Mouse (Mus musculus) embryo, embryonic 10 days (tissue): ENCODE measurements around the gene Pja2.
"Not testable (repeated sequence)": the region's sequence is repeated elsewhere in the genome, so short reads cannot be mapped to it uniquely, and the experiment has no call there.

Experiments
- DNase-seq: peaks from one replicate; pipeline ENCODE4 v3.0.0-alpha.2; 2015; ENCODE audit warnings: low spot score

Pja2 gene

GRCm38 (mm10) chr17:64331898-64332769 is at the start of gene Pja2:
Gene Pja2 (minus strand): TSS chr17:64331916.
- peak; percentile 97 for DNase-seq

- peak; percentile 81 for DNase-seq
Observed at GRCm38 (mm10) chr17:64375327-64375726, 43.6 kb upstream of the Pja2 start.

- no peak for DNase-seq
Observed at GRCm38 (mm10) chr17:64363694-64364093, 32.0 kb upstream of the Pja2 start.

GRCm38 (mm10) chr17:64362570-64362969 is 30.9 kb upstream of the Pja2 start:
- DNase-seq, result no peak

- no peak for DNase-seq
Observed at GRCm38 (mm10) chr17:64361911-64362425, 30.3 kb upstream of the Pja2 start.

GRCm38 (mm10) chr17:64353940-64354339 is 22.2 kb upstream of the Pja2 start:
- DNase-seq, result no peak

- peak; percentile 18 for DNase-seq
Observed at GRCm38 (mm10) chr17:64346135-64346534, 14.4 kb upstream of the Pja2 start.

- DNase-seq, result no peak
Observed at GRCm38 (mm10) chr17:64344576-64345172, 13.0 kb upstream of the Pja2 start.

GRCm38 (mm10) chr17:64341698-64342097 is 10.0 kb upstream of the Pja2 start:
- no peak for DNase-seq

GRCm38 (mm10) chr17:64339752-64340151 is 8.0 kb upstream of the Pja2 start:
- DNase-seq, result no peak

- no peak for DNase-seq
Observed at GRCm38 (mm10) chr17:64337220-64337619, 5.5 kb upstream of the Pja2 start.

- no peak for DNase-seq
Observed at GRCm38 (mm10) chr17:64333956-64334355, 2.2 kb upstream of the Pja2 start.

GRCm38 (mm10) chr17:64332770-64333096 is 1.0 kb upstream of the Pja2 start:
- no peak for DNase-seq

- peak; percentile 53 for DNase-seq
Observed at GRCm38 (mm10) chr17:64331291-64331897, 322 bp downstream of the Pja2 start.

GRCm38 (mm10) chr17:64330885-64331284 is 831 bp downstream of the Pja2 start:
- no peak for DNase-seq

GRCm38 (mm10) chr17:64324556-64324955 is 7.2 kb downstream of the Pja2 start:
- DNase-seq, result no peak

GRCm38 (mm10) chr17:64315428-64315827 is 16.3 kb downstream of the Pja2 start:
- DNase-seq, result no peak

- DNase-seq, result not testable (repeated sequence)
Observed at GRCm38 (mm10) chr17:64314523-64314922, 17.2 kb downstream of the Pja2 start.

- DNase-seq, result no peak
Observed at GRCm38 (mm10) chr17:64297628-64298027, 34.1 kb downstream of the Pja2 start.

GRCm38 (mm10) chr17:64292740-64293139 is 39.0 kb downstream of the Pja2 start:
- DNase-seq, result no peak

- peak; percentile 11 for DNase-seq
Observed at GRCm38 (mm10) chr17:64289684-64290083, 42.0 kb downstream of the Pja2 start.

- no peak for DNase-seq
Observed at GRCm38 (mm10) chr17:64288000-64288399, 43.7 kb downstream of the Pja2 start.

- DNase-seq, result no peak
Observed at GRCm38 (mm10) chr17:64286836-64287235, 44.9 kb downstream of the Pja2 start.
